Mouse (Mus musculus) R1 (cell line): ENCODE measurements at regions not wholly inside any gene's neighbourhood (a gene's known extent, or its start where the extent isn't known, plus 50 kb on each side); places are given as distances from the start of the nearest gene placed in this dataset.

ENCODE experiments used
- DNase-seq: peaks from one replicate; pipeline ENCODE4 v3.0.0-alpha.2; 2018; ENCODE audit warnings: low read depth, low spot score

DNA sequence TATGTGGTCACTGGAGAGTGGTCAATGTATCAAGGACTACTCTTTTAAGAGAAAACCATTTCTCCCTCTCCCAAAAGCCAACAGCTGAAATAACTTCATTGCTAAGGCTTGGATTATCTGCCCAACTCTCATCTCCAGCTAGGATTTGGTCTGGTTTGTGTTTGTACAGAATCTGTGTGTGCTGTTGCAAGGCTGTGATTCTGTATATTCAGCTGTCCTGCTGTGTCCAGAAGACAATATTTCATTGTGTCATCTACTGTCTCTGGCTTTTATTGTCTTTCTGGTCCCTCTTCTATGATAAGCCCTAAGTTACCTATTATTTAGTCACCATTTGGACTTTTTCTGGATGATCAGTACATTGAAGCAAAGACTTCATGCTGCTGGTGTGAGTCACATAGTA, 110.9 kb downstream of the Cenpc1 start:
- no peak for DNase-seq

DNA sequence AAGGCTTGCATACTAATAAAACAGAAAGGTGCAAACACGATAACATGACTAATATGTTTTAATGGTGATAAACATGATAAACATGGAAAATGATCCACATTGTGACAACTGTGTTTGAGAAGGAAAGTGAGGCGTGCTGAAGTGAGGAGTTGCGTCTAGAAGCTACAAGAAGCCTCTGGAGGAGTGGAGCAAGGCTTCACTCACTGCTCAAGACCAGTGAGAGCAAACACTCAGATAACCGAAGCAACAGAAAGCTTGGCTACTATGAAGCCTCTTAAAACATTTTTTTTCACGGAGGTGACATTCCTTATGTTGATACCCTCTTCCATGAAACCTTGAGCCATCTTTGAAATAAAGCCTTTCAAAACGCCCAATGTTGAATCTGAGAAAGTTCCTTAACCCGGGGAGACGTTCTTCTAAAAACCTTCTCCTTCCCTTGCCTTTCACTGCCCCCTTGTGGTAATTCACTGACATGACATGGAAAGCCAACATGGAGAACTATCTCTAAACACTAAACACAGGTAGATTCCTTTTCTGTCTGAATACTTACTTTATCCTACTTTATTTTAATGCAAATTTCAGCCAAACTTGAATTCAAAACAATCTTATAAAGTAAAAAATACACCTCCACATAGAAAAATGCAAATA, 128.6 kb downstream of the Cenpc1 start:
- peak; percentile 67 for DNase-seq

DNA sequence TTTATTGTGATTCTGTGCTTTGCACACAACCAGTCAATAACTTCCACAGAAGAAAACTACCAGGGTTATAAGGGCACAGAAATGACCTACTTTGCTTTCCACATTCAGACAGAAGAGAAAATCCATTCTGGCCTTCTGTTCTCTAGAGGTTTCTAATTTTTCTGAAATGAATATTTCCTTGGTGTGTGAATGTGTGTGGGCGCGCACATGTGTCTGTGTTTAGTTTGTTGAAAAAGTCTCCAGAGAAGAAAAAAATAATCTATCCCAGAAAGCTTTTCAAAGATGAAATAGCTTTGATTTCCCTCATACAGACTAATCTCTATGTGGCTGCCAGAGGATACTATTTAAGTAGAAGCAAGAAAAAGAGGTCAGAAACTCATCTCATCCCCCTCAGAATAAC, 147.1 kb downstream of the Cenpc1 start:
- no peak for DNase-seq

DNA sequence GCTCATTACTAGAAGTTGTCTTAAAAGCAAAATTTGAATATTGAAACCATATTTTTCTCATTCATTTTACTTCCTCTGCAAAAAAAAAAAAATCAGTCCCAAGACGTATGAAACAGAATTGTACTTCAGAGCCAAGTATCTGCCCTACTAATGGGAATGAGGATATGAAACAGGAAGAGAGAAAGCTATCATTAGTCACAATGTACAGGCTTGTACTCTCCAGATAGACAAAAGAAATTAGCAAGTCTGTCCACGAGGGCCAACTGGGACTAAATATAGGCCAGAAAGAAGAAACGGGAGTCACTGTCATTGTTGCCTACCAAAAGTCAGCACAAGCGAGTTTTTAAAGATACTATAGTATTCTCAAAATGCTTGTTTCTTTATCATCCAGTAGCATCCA, 150.4 kb downstream of the Cenpc1 start:
- DNase-seq = no peak

DNA sequence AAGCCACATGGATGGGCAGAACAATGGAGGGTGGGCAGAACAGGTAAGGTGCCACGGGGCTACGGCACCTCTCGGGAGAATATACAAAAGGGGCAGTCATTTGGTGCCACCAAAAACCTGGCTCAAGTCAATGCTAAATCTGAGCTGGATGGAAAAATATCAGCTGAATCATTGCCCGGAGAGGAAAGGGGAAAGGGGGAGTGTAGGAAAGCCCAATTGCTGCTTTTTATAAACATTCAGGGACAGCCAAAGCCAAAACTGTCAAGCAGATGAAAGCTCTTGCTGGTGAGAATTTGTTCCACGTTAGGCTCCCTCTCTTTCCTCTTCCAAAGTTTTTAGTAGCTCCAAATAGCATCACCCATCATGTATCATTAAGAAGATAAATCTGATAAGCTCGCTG, 168.9 kb downstream of the Cenpc1 start:
- no peak for DNase-seq

DNA sequence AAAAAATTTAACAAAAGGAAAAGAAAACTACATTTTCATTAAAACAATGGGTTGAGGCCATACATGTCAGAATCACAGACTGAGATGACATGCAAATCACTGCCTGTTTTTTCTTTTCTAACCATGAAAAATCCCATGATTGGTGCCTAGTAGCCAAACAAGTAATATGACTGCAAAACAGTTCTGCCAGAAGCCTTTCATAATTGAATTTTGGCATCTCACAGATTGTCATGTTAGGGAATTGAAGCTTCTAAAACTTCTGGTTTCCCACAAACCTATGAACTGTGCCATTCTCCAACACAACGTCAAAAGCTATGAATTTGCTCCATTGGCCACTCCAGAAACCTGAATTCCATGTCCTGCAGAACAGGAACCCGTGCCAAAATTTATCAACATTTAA, 169.6 kb downstream of the Cenpc1 start:
- DNase-seq = no peak

DNA sequence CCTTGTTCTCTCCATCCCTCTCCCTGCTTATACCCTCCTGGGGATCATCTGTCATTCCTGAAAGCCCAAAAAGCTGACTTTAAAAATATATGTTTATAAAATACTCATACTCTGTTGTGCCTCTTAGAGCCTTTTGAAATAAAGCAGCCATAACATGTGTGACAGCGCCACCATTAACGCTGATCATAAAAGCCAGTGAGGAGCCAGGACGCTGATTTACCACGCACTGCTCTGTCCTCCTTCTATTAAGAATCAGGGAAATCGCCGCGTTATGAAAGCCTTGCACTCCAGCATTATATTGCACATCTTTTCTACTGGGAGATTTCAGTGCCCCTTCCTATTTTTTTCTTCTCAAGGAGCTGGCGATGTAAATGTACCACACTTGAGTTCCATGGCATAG, 195.1 kb downstream of the Cenpc1 start:
- no peak for DNase-seq

DNA sequence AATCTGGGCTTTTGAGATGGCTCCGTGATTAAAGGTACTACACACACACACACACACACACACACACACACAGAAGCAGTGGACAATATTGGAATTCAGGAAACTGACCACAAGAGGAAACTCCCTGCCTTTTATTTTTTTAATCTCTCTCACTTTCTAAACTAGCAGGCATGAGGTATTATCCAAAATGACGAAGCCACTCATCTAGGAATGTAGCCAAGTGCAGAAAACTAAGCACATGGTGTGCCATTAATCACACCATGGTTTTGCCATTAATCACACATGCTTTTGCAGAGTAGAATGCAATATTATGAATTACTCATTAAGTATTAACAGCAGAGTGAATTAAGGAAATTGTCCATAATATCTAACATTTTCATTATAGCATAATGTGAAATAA, 232.8 kb downstream of the Cenpc1 start:
- DNase-seq = no peak

DNA sequence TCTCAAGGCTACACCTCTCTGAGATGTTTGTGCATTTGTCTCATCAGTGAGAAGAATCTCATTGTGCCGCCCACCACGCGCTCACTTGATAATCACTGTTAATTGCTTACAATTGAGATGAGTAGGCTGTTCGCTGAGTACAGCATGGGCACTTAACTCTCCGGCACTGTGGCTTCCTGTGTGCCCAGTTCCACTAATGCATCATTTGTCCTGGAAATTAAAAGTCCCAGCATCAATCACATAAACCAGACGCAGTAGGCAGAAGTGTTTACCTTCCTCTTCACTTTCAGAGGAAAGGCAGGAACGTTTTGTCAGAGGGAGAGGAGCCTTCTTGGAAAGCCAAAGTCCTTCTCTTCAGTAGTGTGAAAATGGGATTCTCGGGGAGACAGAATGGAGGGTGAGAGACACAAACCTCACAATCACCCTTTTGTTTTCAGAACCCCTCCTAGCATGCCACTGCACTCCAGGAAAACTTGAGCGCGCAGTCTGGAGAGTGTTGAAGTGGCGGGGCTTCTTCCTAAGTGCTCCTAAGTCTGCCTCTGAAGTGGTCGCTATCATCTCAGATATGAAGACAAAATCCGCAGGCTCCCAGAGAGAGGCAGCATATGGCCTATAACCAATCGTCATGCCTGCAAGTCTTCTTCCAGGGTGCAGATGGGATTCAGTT, 269.7 kb downstream of the Cenpc1 start:
- no peak for DNase-seq

DNA sequence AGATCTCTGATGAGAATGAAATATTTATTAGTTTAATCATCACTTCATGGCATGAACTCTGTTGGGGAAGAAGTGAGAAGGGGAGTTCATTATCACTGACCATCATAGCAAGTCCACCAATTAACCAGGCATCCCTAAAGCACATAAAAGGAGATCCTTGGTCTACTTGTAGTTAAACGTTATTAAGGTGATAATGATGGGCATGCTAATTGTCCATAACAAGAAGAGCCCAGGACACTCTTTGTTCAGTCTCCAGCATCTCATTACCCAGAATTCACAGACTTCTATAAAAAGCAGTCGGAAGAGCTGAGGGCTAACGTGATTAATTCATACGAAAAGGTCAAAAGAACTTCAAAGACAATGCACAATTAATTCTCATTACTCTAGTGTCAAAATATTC, 272.2 kb downstream of the Cenpc1 start:
- no peak for DNase-seq

DNA sequence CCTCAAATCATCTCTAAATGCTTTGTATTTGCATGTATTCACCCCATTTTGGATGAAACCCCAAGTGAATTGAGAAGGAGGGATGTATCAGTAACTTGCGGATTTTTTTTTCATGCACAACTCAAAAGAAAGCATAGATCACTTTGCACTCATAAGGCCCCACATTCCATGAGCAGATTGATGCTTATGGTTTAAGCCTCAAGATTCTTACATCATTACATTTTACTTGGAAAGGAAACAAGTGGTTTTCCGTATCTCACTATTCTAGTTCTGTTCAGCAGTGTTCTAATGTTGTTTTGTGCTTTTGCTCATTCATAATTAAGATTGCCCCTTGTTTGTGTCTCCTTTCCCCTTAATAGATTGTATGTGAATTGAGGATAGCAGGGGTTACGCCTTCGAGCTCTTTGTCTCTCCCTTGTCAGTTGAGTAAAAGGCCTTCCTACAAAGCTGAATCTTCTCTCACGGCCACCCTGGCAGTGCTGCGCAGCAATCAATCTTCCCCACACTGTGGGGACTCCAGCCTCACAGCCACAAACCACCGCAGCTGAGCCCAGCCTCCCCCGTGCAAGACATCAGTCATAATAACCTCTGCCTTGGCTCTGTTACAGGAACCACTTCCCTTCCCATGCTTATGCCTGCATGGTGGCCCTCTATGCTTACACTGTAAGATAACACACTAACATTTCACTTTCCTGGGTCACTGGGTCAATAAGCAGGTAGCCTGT, 284.5 kb downstream of the Cenpc1 start:
- DNase-seq = no peak

DNA sequence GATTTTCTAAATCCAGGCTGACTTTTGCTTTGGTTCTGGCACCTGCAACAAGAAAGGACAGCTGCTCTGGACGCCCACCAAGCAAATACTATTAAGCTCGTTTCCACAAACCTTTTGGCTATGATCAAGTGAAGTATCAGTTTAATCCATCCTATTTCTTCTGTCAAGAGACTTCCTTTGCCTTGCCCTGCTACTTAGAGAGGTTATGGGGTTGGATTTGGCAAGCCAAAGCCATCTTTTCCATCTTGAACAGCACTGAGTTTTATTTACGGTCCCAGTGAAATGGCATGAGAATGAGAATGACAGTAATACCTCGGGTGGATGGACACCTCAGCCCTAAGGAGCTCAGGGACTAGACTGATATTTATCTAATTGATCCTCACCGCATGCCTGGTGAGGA, 285.4 kb downstream of the Cenpc1 start:
- no peak for DNase-seq

DNA sequence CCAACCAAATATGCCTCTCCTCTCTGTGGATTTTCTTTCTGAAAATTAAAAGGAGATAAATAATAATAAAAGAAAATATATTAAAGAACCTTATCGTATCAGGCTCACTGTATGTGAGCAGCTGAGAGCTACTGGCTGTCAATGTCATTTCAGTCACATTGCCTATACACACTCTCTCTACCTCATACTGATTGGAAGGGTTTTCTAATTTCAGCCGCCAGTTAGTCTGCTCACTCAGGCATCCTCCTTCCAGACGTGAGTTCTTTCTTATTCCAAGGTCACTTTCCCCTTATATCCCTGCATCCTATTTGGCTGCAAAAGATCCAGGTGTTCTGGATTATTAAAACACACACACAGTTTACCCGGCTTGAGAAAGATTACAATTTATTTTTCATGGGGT, 286.2 kb downstream of the Cenpc1 start:
- no peak for DNase-seq

DNA sequence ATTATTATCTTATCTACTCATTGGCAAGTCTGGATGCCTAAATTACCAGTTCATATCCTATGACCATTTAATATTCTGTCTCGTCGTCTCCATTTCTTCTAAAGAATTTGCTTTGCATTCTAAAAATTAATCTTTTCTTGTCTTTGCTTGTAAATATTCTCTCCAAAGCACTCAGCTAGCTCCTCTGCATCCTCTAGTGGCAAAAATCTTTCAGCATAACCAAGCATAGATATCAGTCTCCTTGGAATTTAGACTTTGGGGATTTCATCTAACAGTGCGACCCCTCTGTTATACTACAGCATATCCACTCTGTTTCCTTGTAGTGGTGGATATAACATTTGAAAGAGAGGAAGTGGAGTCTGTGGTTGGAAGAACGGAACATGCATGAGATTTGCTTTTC, 292.7 kb downstream of the Cenpc1 start:
- DNase-seq = no peak

DNA sequence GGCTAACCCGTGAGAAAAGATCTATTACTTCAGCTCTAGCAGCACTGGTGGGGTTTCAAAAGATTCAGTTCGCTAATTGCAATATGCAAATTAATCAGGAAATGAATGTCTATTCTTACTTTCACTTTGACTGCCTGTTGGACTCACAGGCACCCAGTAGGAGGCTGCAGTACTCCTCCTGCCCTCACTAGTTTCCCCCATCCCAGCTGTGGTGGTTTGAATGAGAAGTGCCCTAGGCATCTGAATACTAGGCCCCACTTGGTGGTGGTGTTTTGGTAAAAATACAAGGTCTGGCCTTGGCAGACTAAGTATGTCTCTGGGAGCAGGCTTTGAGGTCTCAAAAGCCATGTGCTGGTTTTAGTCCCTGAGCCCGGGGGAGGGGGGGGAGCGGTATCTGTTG, 293.3 kb downstream of the Cenpc1 start:
- DNase-seq = peak; percentile 22

DNA sequence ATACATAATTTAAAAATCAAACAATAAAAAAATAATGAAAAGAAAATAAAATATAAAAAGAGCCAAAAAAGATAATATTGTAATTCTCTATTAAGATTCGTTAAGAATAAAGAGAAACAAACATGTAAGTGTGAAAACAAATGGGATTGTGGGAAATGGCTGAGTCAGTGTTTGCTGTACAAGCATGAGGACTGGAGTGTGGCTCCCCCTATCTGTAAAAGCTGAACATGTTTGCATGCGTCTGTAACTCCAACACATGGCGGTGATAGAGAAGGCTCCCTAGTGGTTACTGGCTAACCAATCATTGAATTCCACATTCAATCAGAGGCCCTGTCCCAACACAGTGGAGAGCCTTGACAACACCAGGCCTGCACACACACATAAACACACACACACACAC, 298.2 kb downstream of the Cenpc1 start:
- peak; percentile 52 for DNase-seq

DNA sequence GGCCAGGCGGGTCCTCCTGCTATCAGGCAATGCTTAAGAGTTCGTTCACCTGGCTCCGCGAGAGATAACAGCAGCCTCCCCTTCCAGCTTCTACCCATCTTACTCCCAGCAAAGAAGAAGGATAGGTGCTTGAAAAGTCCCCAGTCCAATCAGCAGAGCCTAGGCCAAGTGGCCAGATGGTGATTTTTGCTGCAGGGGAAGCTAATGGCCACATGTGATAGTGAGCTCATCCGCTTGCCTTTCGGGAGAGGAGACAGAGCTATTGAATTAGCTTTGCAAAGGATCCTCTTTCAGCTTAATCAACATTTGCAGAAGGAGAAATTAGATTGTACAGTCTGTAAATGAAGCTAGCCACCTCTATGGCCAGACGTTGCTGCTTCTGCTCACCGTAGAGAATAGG, 308.7 kb downstream of the Cenpc1 start:
- no peak for DNase-seq

DNA sequence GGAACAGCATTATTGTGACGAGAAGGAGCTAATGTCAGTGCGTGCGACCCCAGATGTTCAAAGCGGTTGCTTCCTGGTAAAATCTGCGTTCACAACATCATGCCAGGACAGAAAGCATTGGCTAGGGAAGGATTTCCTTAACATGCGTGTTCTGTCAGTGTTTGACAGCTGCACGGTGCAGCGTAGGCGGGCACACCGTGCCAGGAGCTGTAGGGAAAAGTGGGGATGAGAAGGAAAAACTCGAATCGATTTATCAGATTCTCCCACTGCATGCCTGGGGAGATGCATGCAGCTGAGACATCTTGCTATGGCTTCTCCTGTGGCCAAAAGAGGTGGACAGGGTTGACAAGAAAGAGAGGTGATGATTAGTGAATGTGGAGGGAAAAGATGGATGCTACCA, 311.2 kb downstream of the Cenpc1 start:
- no peak for DNase-seq

DNA sequence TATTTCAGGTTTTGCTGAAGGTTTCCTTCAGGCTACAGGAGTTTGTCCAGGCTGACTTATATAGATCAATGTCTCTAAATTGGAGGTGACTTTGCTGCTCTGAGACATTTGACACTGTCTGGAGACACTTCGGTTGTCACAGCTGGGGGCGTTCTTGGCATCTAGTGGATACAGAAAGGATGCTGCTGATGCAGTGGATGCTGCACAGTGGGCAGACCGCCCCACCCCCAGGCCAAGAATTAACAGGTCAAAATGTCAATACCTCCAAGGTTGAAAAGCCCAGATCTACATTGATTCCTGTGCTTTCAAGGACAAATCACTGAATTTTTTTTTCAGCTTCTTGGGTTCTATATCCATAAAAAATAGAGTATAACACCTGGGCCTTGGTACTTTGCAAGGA, 312.3 kb downstream of the Cenpc1 start:
- DNase-seq = no peak

DNA sequence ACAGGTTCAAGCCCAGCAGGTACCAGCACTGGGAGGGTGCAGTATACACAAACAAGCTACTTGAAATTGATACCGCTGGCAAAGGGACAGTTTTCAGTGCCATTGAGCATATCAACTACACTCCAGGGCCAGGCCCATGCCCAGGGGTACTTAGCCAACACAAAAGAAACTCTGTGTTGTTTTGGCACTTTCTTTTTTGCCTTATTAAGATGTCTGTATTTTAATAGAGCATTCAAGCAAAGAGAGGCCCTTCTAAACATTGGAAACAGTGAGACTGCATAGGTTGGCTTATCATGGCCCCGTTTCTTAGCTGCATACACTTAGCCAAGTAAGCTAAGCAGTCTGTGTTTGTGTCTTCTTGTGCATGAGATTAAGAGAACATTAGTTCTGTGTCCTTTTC, 313.7 kb downstream of the Cenpc1 start:
- DNase-seq = no peak

DNA sequence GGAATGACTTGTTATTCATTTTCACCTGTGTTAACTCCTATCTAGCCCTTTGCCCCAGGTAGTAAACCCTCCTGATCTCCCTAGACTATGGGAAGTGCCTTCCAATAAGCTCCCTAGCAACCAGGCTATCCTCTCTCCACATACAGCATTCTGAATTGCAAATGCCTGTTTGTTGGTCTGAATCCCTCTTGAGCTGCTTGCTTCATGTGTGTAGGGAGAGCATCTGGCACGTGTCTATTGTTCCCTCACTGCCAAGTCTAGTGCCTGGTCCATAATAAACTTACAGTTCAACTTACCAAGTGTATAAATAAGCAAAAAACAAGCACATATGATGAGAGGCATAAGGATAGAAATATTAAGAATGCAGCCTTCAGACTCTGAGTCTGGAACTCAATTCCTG, 314.5 kb downstream of the Cenpc1 start:
- DNase-seq = no peak

DNA sequence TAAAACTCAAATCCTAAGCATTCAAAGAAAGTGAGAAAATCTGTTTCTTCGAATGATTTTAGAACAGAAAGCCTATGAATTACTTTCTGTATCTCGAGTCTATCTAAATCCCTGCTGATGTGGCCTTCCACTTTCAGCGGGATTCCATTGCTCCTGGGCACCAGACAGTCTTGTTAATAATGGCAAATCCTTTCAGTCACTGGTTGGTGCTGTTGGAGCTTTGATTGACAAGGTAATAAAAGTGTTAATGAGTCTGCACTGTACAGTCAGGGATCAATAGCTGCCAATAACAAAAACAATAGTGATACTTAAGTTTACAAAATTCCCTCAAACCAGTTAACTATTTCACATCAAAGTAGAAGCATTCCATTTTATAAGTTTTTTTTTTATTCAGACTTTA, 335.8 kb downstream of the Cenpc1 start:
- no peak for DNase-seq

DNA sequence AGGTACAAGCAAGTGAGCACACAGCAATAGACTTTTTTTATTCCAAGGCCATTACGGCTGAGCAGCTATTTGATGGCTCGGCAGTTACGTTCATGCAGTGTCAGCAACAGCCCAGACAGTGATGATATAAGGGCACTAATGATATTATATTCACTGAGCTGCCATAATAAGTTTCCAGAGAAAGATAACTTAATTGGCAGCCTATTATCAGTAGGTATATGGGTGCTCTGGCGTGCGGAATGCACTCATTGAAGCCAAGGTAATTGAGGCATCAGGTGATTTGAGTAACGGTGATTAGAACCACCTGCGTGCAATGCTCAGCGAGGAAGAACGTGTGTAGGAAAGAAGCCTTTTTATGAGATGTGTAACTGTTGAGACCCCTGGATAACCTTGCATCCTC, 358.0 kb downstream of the Cenpc1 start:
- DNase-seq = no peak
